Mouse (Mus musculus) kidney, postnatal 36 days (tissue): Measurements from ENCODE around the gene Gm5134.
A peak's percentile ranks its signal among the peaks of the same experiment; 100 is the strongest.

Experiments
- DNase-seq, 2 experiments: peaks; one replicate each; pipeline ENCODE4 v3.0.0; 2021 to 2022; ENCODE audit warnings: mixed read lengths in 2 of 2

Gm5134 gene

GRCm38 (mm10) chr10:75954381-75954811 is at the start of gene Gm5134:
Gm5134 (plus strand) TSS chr10:75954514.
- DNase-seq, result no peak

GRCm38 (mm10) chr10:75906882-75907281 is 47.4 kb upstream of the Gm5134 start:
- DNase-seq, result no peak

GRCm38 (mm10) chr10:75910698-75911097 is 43.6 kb upstream of the Gm5134 start:
- peak; percentile 25 to 33 for DNase-seq

- no peak for DNase-seq
These were observed 41.2 kb upstream of the Gm5134 start for GRCm38 (mm10) chr10:75913013-75913589.

- DNase-seq, result no peak
These were observed 38.8 kb upstream of the Gm5134 start for GRCm38 (mm10) chr10:75915557-75915956.

- DNase-seq, result no peak
These were observed 37.5 kb upstream of the Gm5134 start for GRCm38 (mm10) chr10:75916840-75917239.

- no peak for DNase-seq
These were observed 35.3 kb upstream of the Gm5134 start for GRCm38 (mm10) chr10:75919026-75919425.

GRCm38 (mm10) chr10:75921026-75921725 is 33.1 kb upstream of the Gm5134 start, which contains the start of gene Smarcb1:
Smarcb1 (minus strand) TSS chr10:75921617.
- peak; percentile 96 to 98 for DNase-seq

GRCm38 (mm10) chr10:75921726-75922560 is 32.4 kb upstream of the Gm5134 start:
- DNase-seq, result peak in 1 of 2 experiments; percentile 48

GRCm38 (mm10) chr10:75924324-75924723 is 30.0 kb upstream of the Gm5134 start:
- DNase-seq, result peak in 1 of 2 experiments; percentile 62

- no peak for DNase-seq
These were observed 27.9 kb upstream of the Gm5134 start for GRCm38 (mm10) chr10:75926396-75926795.

GRCm38 (mm10) chr10:75930304-75930703 is 24.0 kb upstream of the Gm5134 start:
- DNase-seq, result peak in 1 of 2 experiments; percentile 57

GRCm38 (mm10) chr10:75931311-75931710 is 23.0 kb upstream of the Gm5134 start:
- DNase-seq, result no peak

GRCm38 (mm10) chr10:75932081-75932678 is 22.1 kb upstream of the Gm5134 start:
- peak; percentile 50 to 85 for DNase-seq

GRCm38 (mm10) chr10:75932891-75933290 is 21.4 kb upstream of the Gm5134 start, which contains the start of gene Chchd10:
Chchd10 (plus strand) TSS chr10:75933130.
- no peak for DNase-seq

- DNase-seq, result no peak
These were observed 19.3 kb upstream of the Gm5134 start for GRCm38 (mm10) chr10:75934991-75935390.

GRCm38 (mm10) chr10:75935680-75936541 is 18.4 kb upstream of the Gm5134 start, which contains the start of gene Mmp11:
Mmp11 (minus strand) TSS chr10:75936496.
- DNase-seq, result peak; percentile 92 to 93

GRCm38 (mm10) chr10:75936909-75937667 is 17.2 kb upstream of the Gm5134 start:
- DNase-seq, result peak; percentile 44

GRCm38 (mm10) chr10:75937851-75938643 is 16.3 kb upstream of the Gm5134 start:
- DNase-seq, result peak; percentile 32 to 54
